Mouse (Mus musculus) cerebellum, adult 2 months (tissue): ENCODE measurements at regions not wholly inside any gene's neighbourhood (a gene's known extent, or its start where the extent isn't known, plus 50 kb on each side); places are given as distances from the start of the nearest gene placed in this dataset.

Experiments used
- CTCF ChIP-seq: fragments of 200-500 bp; IDR thresholded peaks from 2 replicates; pipeline ENCODE4 v1.5.1; 2011; ENCODE audit warnings: low read depth, mild to moderate bottlenecking, control low read depth, low read length, moderate library complexity, borderline replicate concordance; ENCODE audit not compliant: insufficient read depth
- POLR2A ChIP-seq: fragments of 200-500 bp; IDR thresholded peaks from 2 replicates; pipeline ENCODE4 v1.6.1; 2011; ENCODE audit warnings: low read length, control low read depth, borderline replicate concordance; ENCODE audit not compliant: insufficient read depth

GRCm38 (mm10) chr3:63560745-63561151 is 77.1 kb upstream of the Gm34302 start:
- TF ChIP-seq POLR2A (no peak), CTCF (no peak)
